Mouse (Mus musculus): ENCODE results near the gene Olfr1278.
"Not testable (repeated sequence)": the region's sequence is repeated elsewhere in the genome, so short reads cannot be mapped to it uniquely, and the experiment has no call there.

The Olfr1278 gene

DNA sequence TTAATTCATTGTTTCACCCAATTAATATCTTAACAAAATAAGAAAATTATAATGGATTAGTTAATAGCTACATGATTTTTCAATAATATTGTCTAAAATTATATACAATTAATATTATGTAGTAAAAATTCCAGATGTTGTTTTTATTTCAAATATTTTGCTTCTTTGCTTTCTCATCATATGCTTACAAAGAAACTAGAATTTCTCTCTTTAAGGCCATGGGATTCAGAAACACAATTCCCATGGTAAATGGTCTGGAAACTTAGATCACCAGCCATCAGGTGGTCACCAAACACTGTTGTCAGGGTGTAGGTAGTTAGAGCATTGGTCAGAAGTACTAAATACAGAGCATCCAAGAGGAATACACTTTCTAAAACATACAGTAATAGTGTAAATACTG, at the start of gene Olfr1278:
TSS of gene Olfr1278 (plus strand) at position 301 of the 400 bp plus-strand sequence.
- DNase-seq (ENCODE audit: low read depth, low spot score), result no peak

- DNase-seq (ENCODE audit: low read depth, low spot score), result no peak
Measured at GRCm38 (mm10) chr2:111254216-111254615, 35.7 kb upstream of the Olfr1278 start, which contains the start of gene Olfr1276. Gene Olfr1276, plus strand, starts transcription at chr2:111254516.

DNA sequence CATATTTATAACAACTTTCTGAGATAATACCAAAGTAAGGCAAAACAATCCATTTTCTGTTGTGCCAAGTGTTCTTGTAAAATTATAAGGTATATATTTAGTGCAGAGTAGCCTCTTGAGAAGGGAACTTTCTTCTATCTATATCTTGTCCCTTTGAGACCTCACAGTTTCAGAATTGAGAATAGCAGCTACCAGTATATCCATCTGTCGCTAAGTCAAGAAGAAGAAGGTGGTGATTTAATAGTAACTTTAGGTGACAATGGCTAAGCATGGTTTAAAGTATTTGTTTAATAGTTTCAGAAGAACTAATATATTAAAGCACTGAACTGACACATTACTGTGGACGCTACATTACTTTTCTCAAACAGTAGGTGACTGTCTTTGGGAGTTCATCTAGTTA, 15.9 kb upstream of the Olfr1278 start, which contains the start of gene Olfr1277:
TSS of gene Olfr1277 (minus strand) at position 101 of the 400 bp plus-strand sequence.
- DNase-seq (ENCODE audit: low read depth, low spot score), result no peak

GRCm38 (mm10) chr2:111298541-111298940, 8.6 kb downstream of the Olfr1278 start:
- no peak for DNase-seq (ENCODE audit: low read depth, low spot score)

- no peak for DNase-seq (ENCODE audit: low read depth, low spot score)
Measured at GRCm38 (mm10) chr2:111300374-111300773, 10.4 kb downstream of the Olfr1278 start, which contains the start of gene Olfr1279. Gene Olfr1279, plus strand, starts transcription at chr2:111300635.

- no peak for DNase-seq (ENCODE audit: low read depth, low spot score)
Measured at GRCm38 (mm10) chr2:111313717-111314116, 23.8 kb downstream of the Olfr1278 start, which contains the start of gene Olfr1280. Gene Olfr1280, plus strand, starts transcription at chr2:111314017.

DNA sequence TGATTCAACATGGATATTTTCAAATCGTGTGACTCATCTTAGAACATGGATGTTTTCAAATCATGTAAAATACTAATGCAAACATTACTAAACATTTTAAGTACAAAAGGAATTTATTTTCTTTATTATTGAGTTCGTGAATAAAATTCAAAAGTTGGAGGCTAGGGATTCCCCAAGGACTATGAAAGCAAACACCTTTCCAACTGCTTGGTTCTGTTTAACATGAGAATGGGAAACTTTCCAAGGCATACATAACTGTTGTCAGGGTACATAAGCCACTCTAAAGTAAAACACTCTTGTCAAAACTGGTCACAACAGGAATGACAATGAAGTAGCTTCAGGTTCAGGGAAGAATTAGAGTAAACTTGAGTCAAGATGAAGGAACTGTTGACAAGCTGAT, 36.3 kb downstream of the Olfr1278 start, which contains the start of gene Olfr1281:
TSS of gene Olfr1281 (plus strand) at position 301 of the 400 bp plus-strand sequence.
- DNase-seq (ENCODE audit: low read depth, low spot score), result peak; percentile 4

DNA sequence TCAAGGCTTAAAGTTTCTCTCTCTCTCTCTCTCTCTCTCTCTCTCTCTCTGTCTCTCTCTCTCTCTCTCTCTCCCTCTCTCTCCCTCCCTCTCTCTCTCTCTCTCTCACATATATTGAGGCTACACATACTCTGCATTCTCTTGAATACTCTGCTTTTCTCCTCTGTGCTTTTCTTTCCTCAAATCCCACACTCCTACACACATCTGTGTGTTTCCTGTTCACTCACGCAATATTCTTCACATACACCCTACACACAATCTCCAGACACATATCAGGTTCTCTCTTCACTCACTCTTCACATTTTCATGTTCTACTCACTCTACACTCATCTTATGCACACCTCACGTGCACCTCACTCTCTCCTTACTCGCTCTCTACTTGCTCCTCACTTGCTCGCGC, 43.8 kb downstream of the Olfr1278 start:
- DNase-seq (ENCODE audit: low read depth, low spot score), result not testable (repeated sequence)

- DNase-seq (ENCODE audit: low read depth, low spot score), result no peak
Measured at GRCm38 (mm10) chr2:111335976-111336375, 46.0 kb downstream of the Olfr1278 start, which contains the start of gene Olfr1282. Gene Olfr1282, minus strand, starts transcription at chr2:111336076.

Measured in ES-CJ7 (cell line).